Mouse (Mus musculus) bone marrow, adult 2 months (tissue): ENCODE data around the gene Slit3.

Experiments
- CTCF ChIP-seq: fragments of 200-500 bp; IDR thresholded peaks from 2 replicates; pipeline ENCODE4 v1.5.1; 2011; ENCODE audit warnings: low read length, control low read depth; ENCODE audit not compliant: control insufficient read depth, insufficient read depth
- POLR2A ChIP-seq: fragments of 200-500 bp; IDR thresholded peaks from 2 replicates; pipeline ENCODE4 v1.6.1; 2011; ENCODE audit warnings: low read depth, mild to moderate bottlenecking, control low read depth, low read length, borderline replicate concordance; ENCODE audit not compliant: control insufficient read depth

DNA sequence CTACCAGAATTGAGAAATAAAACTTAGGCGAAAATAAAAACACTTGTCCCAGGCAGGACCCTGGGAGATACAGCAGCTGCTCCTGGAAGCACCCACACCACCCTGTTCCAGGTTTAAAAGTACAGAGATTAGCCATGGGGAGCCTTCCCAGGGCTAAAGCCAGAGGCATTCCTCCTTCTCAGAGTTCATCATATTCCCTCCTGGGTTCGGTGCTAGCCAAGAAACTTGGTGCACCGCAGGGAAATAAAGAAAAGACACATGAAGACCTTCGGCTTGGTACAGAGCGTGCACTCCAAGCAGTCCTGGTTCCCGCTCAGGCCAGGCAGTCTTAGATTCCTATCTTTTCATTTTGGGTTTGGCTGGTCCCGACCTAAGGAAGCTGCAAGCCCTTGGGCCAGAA lies 167.0 kb downstream of the Slit3 start:
- no peak for TF ChIP-seq POLR2A
- TF ChIP-seq CTCF: no peak
